Mouse (Mus musculus): ENCODE measurements around the gene Olfr551.

GRCm38 (mm10) chr7:102553279-102553678 lies 38.4 kb downstream of the Olfr551 start:
- TF ChIP-seq CTCF (IDR thresholded peaks at IDR 0.05) (no peak), EP300 (IDR thresholded peaks at IDR 0.05) (no peak)

Measured in lung, postnatal 0 days (tissue).